Mouse (Mus musculus): ENCODE data around the gene Robo1. TPM values are rescaled to one million over a fixed set of nuclear protein-coding genes. Genes with fewer than 3 reads are reported as not detected.

Robo1 gene
- total RNA-seq, 2 experiments from 2014 or later: 103 to 112 TPM

DNA sequence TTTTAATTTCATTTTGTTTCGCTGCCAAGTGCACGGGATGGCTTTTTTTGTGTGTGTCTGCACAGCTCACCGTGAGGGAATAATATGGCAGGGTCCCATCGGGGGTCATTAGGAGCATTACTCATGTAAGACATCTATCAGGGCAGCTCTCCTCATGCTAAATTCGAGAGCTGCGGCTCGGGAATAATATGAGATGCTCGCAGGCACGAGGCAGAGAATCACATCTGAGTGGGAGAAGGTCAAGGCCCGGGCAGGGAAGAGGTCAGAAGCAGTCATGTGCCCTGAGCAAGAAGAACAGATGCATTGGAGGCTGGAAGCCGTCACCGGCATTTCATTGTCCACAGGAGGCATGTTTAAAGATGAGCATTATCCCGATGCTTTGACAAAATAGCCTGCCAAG is 370.3 kb downstream of the Robo1 start:
- no peak for DNase-seq (ENCODE audit: low spot score in 2 of 2)

DNA sequence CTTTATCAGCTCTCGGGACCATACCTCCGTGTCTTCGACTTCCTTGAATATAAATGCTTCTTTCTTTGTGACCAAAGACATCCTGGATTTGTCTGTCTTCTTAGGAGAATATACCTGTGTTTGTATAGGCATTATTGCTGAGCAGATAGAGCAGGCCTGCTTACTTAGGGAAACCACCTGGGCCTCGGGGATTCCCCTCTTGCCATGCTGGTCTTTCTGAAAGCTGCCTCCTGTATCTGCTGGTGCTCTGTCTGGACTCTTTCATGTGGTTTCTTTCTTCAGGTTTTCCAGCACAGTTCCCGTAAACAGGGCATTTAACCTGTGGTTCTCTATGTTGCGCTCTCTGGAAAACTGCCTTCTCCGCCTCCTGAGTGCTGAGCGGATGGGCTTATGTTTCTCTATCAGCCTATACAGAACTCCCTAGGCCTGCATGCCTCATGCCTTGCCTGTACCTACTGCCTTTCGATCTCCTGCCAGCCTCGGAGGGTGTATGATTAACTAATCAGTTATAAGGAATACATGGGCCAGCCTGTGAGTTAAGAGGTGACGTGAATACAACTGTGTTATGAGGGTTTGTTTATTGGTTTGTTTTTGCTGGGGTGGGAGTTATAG is 370.9 kb downstream of the Robo1 start:
- no peak for DNase-seq (ENCODE audit: low spot score in 2 of 2)

DNA sequence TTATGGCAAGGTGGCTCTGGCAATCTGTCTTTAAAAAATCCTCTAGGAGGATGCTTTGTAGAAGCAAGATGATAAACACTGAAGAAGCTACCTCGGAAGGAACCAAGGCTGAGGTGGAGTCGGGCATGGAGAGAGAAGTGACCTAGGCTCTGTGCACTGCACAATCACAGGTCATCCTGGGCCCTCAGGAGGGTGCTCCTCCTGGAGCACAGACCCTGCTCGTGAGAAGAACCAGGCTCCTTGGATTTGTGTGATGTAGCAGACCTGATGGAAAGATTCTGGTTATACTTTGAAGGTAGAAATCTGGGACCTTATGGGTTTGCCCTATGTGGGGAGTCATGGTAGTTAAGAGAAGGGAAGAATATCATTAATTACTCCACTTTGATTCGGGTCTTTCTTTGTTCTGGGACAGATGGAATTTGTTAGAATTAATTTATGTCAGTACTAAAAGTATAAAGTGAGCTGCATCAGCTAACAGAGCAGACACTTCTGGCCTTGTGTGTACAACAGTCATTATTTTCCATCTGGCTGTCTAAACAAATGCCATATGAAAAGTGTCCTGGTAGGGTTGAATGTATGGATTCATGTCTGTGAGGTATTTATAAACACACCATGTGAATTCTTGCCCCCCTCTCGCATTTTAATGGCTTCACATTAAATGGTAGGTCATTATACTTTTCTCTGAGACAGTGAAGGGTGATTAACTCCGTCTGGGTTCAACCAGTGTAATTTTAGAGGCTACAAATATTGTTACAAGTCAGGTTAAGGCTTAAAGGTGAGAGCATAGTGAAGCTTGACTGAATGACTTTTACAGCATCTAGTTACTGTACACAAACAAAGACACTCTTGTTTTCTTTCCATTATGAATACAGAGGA is 377.7 kb downstream of the Robo1 start:
- DNase-seq (ENCODE audit: low spot score in 2 of 2): no peak

DNA sequence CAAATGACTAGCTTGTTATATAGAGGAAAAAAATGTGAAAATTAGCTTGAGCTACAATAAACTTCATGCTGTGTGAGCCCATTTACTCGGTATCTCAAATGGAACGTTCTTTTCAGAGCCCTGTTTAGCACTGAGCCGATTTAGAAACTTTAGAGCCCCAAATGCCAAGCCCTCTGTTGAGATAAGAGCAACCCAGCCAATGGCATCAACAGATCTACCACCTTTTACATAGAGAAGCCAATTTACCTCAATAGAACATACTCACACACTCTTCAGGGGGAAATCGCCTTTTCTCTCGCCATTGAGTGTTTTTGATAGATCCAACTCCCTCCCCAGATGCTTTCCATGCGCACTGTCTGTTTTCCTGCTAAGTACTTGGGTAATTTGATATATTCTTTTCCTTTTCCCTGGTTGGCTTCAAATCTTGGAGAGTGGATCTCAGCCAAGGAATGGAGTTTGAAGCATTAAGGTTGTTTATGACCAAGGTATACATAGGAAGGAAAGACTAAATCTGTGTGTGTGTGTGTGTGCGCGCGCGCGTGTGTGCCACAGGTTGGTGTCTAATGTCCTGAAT is 378.5 kb downstream of the Robo1 start:
- no peak for DNase-seq (ENCODE audit: low spot score in 2 of 2)

DNA sequence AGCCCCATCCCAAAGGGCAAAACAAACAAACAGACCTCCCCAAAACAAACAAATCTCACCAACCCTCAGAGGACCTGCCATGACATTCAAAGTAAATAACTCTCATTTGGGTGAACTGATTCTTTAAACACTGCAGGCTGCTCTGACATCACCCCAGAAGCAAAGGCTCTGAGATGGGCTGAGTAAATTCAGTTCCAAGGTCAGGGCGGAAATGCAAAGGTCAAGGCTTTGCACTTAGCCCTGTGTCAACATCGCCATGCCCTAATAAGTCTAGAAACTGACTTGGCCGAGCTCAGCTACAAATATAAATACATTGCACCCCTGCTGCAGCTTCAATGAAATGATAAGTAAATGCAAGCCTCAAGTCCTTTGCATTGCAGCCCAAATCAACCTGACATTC is 379.5 kb downstream of the Robo1 start:
- DNase-seq (ENCODE audit: low spot score in 2 of 2): no peak

DNA sequence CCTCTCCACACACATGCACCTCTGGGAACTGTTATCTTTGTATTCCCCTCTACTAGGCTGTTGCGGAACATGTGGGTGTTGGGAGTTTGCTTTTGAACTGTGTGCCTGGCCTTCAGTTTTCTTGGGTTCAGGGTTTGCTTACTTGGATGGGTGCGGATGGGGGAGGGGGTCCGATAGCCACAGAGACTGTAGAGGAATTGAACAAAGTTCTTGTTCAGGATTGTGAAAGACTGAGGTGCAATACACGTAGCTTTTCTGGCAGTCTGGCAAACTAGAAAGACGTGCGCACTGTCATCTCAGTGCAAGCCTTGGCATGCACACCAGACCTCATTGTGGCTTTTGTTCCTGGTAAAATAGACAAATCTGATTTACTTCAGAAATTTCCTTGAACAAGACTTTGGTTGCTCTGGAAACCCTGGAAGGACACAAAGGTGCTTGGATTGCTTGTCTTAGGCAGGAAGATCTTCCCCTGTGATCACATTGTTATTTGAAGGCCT is 380.1 kb downstream of the Robo1 start:
- DNase-seq (ENCODE audit: low spot score in 2 of 2): no peak

DNA sequence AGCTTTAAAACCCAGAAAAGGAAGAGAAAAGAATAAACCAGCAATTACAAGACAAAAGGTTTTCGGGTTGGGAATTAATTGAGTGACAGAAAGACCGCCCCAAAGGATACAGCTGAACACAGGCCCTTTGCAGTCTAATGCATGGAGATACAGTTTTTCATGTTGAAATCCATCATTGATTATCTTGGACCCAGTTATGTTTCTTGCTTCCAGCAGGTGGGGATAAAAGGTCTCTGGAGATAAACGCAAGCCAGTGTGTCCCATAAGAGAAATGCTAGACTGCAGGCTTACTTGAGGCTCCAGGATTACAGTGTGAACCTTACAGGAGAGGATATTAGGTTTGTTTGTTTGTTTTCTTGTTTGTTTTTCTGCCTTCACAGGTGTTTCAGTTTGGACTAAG is 383.8 kb downstream of the Robo1 start:
- no peak for DNase-seq (ENCODE audit: low spot score in 2 of 2)

DNA sequence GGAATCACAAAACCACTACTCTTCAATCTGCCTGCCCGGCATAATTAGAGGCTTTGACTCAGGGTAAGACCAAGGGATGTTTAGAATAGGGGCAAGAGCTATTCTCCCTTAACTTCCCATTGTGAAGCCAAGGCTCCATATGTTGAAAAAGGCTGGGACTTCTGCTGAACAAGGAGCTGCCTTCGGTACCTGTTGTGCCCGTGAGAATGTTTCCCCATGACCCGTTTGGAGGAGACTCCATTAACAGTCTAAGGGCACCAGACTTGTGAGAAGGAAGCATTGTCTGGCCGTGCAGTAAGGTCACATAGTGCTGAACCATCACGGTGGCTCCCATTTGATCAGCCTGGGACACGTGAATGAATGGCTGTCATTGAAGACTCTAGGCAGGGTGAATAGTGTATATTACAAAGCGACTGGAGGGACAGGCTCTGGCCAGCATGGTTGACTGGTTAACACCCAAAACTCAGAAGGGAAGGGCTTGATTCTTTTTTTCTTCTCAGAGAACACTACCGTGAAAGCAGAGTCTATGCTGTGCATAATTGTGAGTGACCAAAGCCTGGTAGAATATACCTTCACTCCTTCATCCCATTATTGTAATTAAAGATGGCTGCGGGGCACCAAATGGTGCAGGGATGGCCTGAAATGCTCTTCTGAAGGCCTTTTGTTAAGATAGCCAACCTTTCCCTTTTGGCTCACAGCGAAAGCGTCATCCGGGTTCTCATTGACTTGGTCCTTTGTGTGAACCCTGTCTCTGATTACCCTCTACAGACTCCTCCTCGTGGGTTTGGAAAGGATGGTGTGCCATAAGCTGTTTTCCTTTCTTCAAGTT is 385.6 kb downstream of the Robo1 start:
- DNase-seq (ENCODE audit: low spot score in 2 of 2): no peak

DNA sequence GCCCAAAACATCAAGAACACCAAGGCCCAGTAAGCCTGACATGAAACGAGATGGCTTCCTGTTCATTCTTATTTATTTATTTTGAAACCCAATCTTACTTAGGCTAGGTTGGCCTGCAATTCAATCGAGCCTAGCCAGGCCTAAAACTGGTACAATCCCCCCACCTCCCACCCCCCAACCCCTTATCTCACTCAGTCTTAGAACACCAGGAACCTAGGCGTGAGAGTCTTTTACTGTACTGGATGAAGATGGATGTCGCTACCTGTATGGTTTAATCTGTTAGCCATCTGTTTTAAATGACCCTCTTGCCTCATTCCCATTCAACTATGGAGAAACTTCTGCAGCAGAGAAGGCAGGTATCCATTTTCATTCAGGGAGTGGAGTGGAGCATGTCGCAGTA is 386.7 kb downstream of the Robo1 start:
- no peak for DNase-seq (ENCODE audit: low spot score in 2 of 2)

DNA sequence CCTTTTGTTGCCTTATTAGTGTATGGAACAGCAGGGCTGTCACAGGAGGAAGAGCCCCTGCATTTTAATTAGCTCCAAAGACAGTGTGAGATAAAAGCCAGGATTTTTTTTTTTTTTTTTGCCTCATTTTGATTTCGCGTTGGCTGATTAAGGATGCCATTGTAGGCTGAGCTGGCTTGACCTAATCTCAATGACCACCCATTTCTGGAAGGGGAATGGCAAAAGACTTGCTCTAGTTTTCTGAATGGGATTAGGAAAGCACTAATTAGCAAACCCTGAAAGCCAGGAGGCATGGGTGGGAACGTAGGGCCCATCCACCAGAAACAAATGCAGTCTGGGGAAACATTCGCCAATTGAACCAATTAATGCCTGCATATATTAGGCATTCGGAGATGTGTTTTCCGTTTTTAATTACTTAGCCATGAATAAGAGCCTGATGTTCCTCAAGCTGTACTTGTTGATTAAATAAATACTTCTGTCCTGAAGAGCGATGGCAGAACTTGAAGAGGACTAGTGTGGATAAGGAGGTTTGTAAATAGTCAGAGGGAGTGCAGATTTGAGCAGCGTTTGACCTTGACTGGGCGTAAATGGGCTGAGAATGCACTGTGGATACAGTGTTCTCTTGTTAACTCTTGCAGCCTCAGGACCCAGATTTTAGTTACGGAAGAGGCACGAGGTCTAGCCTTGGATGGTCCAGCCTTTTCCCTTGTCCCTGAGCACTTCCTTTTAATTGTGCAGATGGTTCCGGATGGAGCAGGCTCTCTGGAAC is 391.3 kb downstream of the Robo1 start:
- DNase-seq (ENCODE audit: low spot score in 2 of 2): peak; percentile 33 to 38

DNA sequence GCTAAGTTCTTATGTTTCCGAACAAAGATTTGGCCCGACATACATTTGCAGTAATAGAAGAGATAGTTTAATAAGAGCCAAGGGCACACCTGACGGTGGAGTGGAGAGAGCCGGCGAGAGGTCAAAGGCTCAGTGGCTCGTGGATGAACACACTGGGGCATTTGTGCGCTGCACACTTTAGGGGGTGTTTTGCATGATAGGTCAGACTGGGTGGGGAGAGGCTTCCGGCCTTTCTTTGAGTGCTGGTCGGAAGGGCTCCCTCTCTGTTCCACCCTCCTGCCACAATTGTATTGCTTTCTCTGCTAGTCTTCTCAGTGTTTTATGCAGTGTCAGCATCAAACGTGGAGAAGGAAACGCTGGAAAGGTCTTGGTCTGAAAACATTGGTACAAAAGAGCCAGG is 392.2 kb downstream of the Robo1 start:
- DNase-seq (ENCODE audit: low spot score in 2 of 2): no peak

DNA sequence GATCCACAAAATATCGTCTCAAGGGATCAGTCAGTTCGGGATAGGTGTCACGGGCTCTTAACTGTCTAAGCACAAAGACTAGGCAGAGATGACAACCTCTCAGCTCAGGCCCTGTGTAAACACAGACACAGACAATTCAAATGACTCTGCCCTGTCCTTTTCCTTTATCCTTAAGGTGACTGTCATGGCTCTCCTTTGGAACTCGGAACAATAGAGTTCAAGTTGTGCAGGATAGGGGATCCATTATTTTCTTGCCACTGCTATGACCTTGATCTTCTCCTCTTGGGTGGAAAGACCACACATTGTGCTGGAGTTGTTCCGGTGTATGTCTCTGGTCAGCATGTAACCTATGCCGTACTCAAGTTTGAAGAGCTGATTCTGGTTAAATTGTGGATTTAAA is 395.4 kb downstream of the Robo1 start:
- no peak for DNase-seq (ENCODE audit: low spot score in 2 of 2)

DNA sequence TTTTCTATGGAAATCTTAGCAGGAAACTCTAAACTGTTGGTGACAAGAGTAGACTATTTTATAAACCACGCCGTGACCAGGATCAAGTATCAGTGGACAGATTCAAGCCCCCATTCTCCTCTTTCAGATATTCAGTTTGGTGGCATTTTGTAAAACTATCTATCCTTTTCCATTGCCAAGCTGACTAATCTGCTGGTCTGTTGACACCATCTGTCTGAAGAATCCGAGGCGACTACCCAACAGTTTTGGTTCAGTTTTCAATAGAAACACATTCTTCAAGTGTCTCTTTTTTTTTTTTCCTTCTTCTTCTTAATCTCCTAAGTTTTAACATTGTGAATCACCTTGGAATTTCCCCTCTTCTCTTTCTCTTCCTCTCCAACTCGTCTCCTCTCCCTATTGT is 397.7 kb downstream of the Robo1 start:
- DNase-seq (ENCODE audit: low spot score in 2 of 2): no peak

DNA sequence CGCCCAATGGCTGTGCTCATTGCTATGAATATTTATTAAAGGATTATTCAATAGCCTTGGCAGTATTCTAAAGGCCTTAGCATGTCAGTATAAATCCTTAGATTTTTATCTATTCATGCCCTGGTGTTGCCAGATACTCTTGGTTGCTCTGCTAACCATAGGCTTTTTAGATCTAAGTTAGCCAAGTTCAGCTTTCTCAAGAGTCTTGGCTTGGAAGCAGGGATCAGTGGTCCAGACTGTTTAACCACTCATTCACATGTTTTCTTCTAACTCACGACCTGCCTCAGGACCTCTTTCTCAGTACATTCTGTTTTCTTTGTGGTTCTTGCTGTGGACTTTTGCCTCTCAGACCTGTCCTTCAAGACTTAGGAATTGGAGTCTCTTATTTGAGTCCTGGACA is 400.4 kb downstream of the Robo1 start:
- no peak for DNase-seq (ENCODE audit: low spot score in 2 of 2)

DNA sequence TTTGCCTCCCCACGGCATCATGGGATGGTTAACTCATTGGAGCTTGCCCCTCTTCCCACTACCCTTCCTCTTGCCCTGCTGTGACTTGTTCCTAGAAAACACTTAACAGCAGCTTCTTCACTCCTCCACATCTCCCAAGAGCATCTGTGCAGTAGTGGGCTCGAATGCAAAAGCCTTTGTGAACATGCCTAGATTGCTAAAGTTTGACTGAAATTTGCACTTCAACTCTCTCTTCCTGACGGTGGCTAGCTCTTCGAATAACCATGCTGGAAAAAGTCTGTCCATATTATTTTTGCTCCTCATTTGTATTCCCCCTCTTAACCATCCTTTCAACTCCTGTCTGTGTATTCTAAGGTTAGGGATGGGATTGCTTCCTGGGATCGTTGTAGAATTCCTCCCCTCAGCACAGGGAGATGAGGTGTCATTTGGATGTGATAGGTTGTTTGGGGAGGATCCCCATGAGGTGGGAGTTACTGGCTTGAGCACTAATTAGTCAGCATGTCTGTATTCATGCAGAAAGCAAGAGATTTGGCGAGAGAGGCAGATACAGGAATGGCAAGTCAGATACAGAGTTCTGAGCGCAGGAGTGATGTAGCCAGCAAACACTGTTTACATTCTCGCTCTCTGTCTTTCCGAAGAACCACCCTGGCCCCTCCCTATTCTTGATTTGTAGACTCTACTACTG is 409.2 kb downstream of the Robo1 start:
- no peak for DNase-seq (ENCODE audit: low spot score in 2 of 2)

DNA sequence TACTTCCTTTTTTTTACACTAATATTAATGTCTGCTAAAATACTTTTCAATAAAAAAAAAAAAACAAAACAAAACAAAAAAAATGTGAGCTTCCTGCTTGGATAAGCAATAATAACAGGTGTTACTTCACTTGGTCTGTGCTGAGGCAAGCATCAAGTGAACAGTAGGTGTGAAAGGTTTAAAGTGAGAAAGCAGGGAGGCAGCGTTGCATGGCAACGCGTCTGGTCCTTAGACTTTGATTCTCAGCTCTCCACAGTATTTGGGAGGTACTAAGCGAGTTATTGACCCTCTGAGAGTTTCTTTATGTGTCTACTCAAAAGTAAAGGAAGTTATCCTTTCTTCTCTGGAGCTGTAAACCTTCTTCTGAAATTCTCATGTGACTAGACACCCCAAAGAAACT is 411.0 kb downstream of the Robo1 start:
- no peak for DNase-seq (ENCODE audit: low spot score in 2 of 2)

DNA sequence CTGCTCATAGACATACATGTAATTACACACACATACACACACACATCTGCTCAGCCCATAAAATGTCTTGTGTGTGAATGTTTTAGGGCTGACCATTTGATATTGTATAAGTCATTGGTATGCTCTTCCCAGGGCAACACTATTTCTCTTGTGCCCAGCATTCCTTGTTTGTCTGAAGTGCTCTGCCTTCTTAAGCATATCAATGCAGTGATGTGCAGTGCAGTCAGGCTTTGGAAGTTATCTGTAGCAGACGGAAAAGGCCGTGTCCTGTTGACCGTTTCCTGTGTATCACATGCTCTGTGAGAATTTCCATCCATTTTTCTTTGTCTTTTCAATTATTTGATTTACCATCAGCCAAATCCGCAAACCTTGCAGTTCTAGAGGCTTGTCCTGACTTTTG is 412.9 kb downstream of the Robo1 start:
- no peak for DNase-seq (ENCODE audit: low spot score in 2 of 2)

DNA sequence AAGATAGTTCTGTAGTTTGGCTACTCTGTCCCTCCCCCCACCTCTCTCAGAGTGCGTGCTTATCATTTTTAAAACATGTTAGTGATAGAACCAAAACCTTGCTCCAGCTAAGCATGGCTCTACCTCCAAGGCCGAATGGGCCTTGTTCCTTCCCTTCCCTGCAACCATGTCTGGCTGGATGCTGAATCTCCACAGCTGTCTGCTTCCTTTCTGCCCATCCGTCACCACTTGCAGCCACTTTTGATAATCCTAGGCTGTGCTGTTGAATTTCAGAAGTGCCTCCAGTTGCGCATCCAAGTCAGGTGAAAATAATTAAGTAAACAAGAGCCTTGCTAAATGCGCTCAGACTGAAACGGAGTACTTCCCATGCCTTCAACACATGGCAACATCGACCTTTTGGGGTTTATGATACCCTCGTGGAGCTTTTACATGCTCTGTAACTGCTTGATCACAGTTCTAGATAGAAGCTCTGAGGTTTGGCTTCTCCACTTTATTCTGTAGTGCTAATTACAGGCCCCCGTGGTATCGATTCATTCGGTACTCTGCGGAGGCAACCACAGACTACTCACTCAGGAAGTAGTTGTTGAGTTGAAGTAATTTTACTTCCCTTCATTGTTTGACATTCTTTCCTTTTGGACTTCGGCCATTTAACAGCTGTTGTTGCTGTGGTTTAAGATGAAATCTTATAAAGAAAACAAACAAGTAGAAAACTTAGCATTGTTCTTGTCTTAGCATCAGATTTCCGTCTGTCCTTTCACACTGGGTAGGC is 413.8 kb downstream of the Robo1 start:
- DNase-seq (ENCODE audit: low spot score in 2 of 2): no peak

DNA sequence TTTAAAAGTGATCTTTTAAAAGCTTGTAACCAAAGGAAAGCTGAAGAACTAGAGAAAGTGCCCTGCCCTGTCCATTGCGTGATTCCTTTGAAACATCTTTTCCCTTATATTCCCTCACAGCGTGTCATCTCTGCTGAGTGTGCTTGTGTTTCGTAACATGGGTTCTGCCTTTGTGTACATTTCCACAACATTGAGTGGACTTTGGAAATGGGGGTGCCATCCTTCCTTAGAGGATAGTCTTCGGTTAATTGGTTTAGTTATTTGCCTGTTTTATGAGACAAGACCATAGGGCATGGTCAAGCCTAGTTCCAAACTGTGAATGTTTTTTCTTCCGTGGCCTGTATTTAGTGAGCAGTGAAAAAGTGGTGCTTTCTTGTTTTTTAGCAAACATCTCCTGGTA is 426.1 kb downstream of the Robo1 start:
- no peak for DNase-seq (ENCODE audit: low spot score in 2 of 2)

Data from layer of hippocampus, postnatal 10 days (tissue).